Mouse (Mus musculus): ENCODE results near the gene Frmd4b.

GRCm38 (mm10) chr6:97265705-97266104, 351.6 kb downstream of the Frmd4b start:
- TF ChIP-seq CTCF (IDR thresholded peaks at IDR 0.05; ENCODE audit: low read depth, low read length) (no peak), POLR2A (IDR thresholded peaks at IDR 0.05; ENCODE audit: extremely low read depth, insufficient read depth, low read length) (no peak)

Measured in liver, adult 2 months (tissue).